Mouse (Mus musculus): ENCODE data around the gene Slc25a14.

GRCm38 (mm10) chrX:48694460-48694859, 71.2 kb downstream of the Slc25a14 start:
- TF ChIP-seq CTCF (IDR thresholded peaks at IDR 0.05) (no peak), EP300 (IDR thresholded peaks at IDR 0.05) (no peak)
